Mouse (Mus musculus): Measurements from ENCODE around the gene Zdhhc9.

The Zdhhc9 gene

DNA sequence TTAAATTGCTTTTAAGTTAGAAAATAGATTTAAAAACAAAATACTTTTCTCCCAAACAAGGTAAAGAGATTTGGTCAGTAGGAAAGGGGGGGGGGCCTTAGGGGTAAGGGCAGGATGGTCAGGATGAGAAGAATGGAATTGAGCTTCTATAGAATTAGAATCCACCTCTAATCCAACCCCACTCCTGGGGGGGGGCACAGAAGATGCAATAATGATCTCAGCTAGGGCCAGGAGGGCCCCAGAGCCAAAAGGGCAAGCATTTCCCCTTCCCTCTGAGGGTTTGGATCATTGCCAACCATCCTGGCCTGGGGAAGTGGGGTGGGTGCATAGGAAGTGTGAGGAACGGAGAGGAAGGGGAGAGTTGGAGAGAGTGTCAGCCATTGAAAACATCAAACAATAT, 38.3 kb downstream of the Zdhhc9 start:
- DNase-seq (ENCODE audit: low spot score), result no peak

- no peak for DNase-seq (ENCODE audit: low spot score)
Measured at GRCm38 (mm10) chrX:48169892-48170291, 38.8 kb downstream of the Zdhhc9 start.

DNA sequence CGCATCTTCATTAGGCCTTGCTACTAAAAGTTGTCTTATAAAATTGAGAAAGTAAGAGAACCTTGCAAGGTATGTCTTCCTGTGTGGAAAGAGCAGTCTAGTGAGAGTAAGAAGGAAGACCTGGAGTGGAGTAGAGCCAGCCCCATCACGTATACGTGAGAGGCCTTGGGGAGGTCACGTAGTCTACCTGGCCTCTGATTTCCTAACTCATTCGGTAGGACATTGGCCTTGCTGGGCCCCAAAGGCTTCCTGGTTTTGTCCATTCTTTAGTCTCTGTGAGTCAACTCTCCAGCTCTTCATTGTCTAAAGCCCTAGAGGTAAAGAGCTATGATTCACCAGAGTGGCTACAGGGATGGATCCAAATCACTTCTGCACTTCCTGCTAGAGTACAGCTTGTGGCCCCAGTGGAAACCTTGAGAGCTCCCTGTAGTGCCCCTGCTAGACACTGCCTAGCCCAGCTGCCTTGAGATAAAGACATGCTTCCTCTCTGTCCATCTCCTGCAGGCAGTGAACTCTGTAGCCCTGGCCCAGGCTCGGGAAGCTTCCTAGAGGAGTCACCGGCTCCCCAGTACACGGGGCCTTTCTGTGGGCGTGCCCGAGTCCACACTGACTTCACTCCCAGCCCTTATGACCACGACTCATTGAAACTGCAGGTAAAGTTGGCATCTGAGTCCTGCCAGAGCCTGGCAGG, 50.3 kb downstream of the Zdhhc9 start:
- no peak for DNase-seq (ENCODE audit: low spot score)

- no peak for DNase-seq (ENCODE audit: low spot score)
Measured at GRCm38 (mm10) chrX:48157396-48157795, 51.3 kb downstream of the Zdhhc9 start.

GRCm38 (mm10) chrX:48155489-48155888, 53.2 kb downstream of the Zdhhc9 start:
- DNase-seq (ENCODE audit: low spot score), result no peak

GRCm38 (mm10) chrX:48153949-48154348, 54.7 kb downstream of the Zdhhc9 start:
- no peak for DNase-seq (ENCODE audit: low spot score)

GRCm38 (mm10) chrX:48153414-48153813, 55.3 kb downstream of the Zdhhc9 start:
- DNase-seq (ENCODE audit: low spot score), result no peak

DNA sequence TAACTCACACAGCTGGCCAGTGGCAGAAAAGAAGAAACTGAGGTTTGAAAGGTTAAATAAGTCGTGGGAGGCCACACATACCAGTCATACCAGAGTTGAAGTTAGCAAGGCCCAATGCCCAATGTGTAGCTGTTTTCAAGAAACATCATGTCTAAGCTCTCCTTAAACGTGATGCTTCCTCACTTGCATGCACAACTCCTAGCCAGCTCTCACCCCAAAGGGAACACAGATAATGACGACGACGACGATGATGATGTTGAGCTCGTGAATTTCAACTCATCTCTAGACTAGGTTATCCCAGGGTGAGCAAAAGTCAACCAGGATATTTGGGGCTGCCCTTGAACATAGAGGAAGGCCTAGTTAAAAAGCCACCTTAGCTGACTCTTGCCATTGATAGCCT, 56.6 kb downstream of the Zdhhc9 start:
- DNase-seq (ENCODE audit: low spot score), result no peak

- peak; percentile 73 for DNase-seq (ENCODE audit: low spot score)
Measured at GRCm38 (mm10) chrX:48147741-48148186, 60.9 kb downstream of the Zdhhc9 start.

DNA sequence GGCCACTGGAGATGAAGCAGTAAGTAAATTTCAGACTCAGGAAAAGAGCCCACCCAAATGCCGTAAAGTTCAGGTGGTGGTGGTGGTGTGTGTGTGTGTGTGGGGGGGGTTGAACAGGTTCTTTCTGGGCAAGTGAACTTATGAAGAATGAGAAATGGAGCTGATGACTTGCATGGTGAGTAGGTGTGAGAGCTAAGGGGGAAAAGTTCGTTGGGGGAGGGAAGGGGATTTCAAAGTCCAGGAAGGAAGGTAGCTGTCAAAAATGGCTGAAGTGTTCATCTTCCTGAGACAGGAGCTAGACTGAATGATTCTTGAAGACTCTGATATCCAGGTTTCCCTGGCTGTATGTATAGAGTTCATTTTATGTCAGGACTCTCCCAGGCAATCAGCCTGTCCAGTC, 61.5 kb downstream of the Zdhhc9 start:
- DNase-seq (ENCODE audit: low spot score), result no peak

- DNase-seq (ENCODE audit: low spot score), result peak; percentile 83
Measured at GRCm38 (mm10) chrX:48146262-48146661, 62.4 kb downstream of the Zdhhc9 start, which contains the start of gene Sash3. Gene Sash3 (plus strand): TSS chrX:48146436.

GRCm38 (mm10) chrX:48143415-48144335, 65.0 kb downstream of the Zdhhc9 start:
- DNase-seq (ENCODE audit: low spot score), result peak; percentile 83

DNA sequence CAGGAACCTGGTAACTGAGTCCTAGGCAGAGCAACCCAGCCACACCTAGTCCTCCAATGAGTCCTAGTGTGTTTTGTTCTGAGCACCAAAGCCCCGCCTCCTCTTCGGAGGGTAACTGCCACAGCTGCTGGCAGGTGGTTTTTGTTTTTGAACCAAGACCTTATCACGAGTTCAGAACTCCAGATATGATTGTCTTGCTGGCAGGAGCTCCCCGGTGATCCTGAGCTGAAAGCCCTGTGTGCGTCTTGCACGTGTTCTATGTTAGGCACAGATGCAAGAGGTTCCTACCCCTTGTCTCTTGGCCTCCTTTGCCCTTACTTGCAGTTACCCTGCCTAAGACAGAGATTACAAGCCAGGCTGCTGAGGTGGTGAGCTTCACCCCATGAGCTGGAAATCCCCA, 67.2 kb downstream of the Zdhhc9 start:
- DNase-seq (ENCODE audit: low spot score), result peak; percentile 83

GRCm38 (mm10) chrX:48140286-48140877, 68.3 kb downstream of the Zdhhc9 start:
- DNase-seq (ENCODE audit: low spot score), result peak; percentile 25

DNA sequence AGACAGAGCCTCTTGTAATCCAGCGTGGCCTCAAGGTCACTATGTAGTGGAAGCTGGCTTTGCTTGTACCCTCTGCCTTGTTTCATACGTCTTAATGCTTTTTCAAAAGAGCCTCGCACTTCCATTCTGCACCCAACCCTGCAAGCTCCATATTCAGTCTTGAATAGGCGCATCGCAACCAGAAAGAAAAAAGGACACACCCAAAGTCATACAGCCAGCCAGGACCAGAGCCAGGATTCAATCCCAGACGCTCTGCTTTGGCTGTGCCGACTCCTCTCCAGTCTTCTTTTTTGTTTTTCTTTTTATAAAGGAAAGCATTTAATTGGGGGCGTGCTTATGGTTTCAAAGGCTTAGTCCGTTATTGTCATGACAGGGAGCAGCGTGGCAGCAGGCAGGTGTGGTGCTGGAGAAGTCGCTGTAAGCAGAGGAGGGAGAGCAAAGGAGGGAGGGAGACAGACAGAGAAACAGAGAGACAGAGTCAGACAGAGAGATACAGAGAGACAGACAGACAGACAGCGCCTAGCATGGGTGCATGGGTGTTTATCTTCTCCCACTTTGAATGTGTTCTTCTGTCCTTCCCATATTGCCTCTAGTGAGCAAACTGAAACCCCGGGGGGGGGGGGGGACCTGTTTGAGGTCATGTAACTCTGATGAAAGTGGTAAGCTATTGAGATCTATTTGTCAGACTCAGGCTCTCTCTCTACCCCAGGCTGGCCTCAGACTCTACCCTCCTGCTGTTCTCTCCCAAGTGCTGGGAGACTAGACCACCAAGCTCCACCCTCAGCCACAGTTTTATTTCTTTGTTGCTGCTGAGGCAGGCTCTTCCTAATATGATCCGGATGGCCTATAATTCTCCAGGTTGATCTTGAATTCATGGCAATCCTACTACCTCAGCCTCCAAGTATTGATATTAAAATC, 69.1 kb downstream of the Zdhhc9 start:
- DNase-seq (ENCODE audit: low spot score), result no peak

GRCm38 (mm10) chrX:48138539-48139275, 70.0 kb downstream of the Zdhhc9 start:
- DNase-seq (ENCODE audit: low spot score), result peak; percentile 34

- no peak for DNase-seq (ENCODE audit: low spot score)
Measured at GRCm38 (mm10) chrX:48138011-48138410, 70.7 kb downstream of the Zdhhc9 start.

DNA sequence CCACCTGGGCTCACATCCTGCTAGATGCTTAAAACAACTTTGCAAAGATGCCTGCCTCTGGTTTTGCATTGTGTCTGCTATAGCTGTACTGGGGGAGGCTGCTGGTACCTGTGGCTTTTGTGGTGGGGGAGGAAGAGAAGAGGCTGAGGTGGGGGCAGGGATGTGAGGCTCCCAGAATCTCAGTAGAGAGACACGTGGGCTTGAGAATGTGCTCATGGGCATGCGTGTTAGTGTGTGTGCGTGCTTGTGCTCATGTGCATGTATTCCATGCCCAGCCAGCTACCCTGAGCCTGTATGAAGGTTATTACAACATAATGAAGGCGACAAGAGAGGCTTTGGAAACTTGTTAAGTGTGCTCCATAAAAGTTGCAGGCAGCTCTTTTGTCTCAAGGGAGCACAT, 71.7 kb downstream of the Zdhhc9 start:
- DNase-seq (ENCODE audit: low spot score), result peak; percentile 72

DNA sequence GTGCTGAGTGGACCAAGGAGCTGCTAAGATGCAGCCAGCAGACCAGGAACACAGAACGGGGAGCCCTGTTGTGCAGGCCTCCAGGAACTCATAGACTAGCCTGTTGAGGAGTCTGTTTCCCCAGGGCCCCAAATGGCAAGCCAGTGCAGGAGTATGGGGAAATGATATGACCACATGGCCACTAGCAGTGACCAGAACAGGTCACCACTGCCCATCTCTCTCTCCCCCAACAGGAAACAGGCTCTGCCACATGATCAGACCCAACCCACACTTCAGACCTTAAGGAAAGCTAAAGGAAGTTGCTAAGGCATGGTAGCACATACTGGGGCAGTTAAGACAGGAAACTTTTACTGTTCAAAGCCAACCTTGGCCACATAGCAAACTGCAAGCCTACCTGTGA, 79.5 kb downstream of the Zdhhc9 start:
- no peak for DNase-seq (ENCODE audit: low spot score)

- DNase-seq (ENCODE audit: low spot score), result no peak
Measured at GRCm38 (mm10) chrX:48127502-48128218, 81.0 kb downstream of the Zdhhc9 start.
